Mouse (Mus musculus) CH12.LX (cell line): Measurements from ENCODE around the gene Vmn1r25. TPM values are rescaled to one million over a fixed set of nuclear protein-coding genes. Genes with fewer than 3 reads are reported as not detected.
"Not testable (repeated sequence)": the region's sequence is repeated elsewhere in the genome, so short reads cannot be mapped to it uniquely, and the experiment has no call there.

Experiments
- DNase-seq: peaks from one replicate; pipeline ENCODE4 v3.0.0-alpha.2; 2013; ENCODE audit errors: extremely low read depth
- H3K27ac ChIP-seq: 2 replicates; pipeline ENCODE4 v1.5.1; 2012; ENCODE audit warnings: low read depth, mild to moderate bottlenecking, control low read depth, moderate library complexity; ENCODE audit not compliant: insufficient read depth
- H3K27me3 ChIP-seq: replicated peaks from 2 replicates; pipeline ENCODE3; 2012; ENCODE audit warnings: inconsistent platforms
- H3K36me3 ChIP-seq, 2 experiments: replicated peaks in 1 of 2; 2 replicates each; pipeline versions ENCODE3 to v1.6.1; 2012; ENCODE audit warnings: inconsistent platforms in 1 of 2, low read length in 1 of 2, mild to moderate bottlenecking in 1 of 2, mixed read lengths in 1 of 2, moderate library complexity in 1 of 2; ENCODE audit not compliant: control insufficient read depth in 1 of 2, insufficient read depth in 1 of 2
- H3K4me1 ChIP-seq, 2 experiments: 2 replicates each; pipeline ENCODE4 v1.6.1; 2012; ENCODE audit warnings: inconsistent platforms in 1 of 2, moderate library complexity in 1 of 2; ENCODE audit not compliant: insufficient read depth in 2 of 2, control insufficient read depth in 1 of 2
- H3K4me2 ChIP-seq: 2 replicates; pipeline ENCODE4 v1.6.1; 2012; ENCODE audit warnings: low read depth, mild to moderate bottlenecking, control low read depth; ENCODE audit not compliant: poor library complexity, insufficient read depth, severe bottlenecking
- H3K4me3 ChIP-seq, 3 experiments: fragments of 150-350 bp in 1 of 3; sonication (generic) in 1 of 3; replicated peaks in 1 of 3; 2 replicates each; pipeline versions ENCODE3 to v1.5.1; 2011 to 2012; ENCODE audit warnings: low read depth in 2 of 3, low read length in 2 of 3, mild to moderate bottlenecking in 2 of 3, moderate library complexity in 2 of 3, control low read depth in 1 of 3, improper control_type of control experiment in 1 of 3, inconsistent platforms in 1 of 3, mixed read lengths in 1 of 3; ENCODE audit not compliant: poor library complexity in 1 of 3
- H3K79me2 ChIP-seq: replicated peaks from 2 replicates; pipeline ENCODE4 v1.6.1; 2012; ENCODE audit warnings: mild to moderate bottlenecking, moderate library complexity; ENCODE audit not compliant: control insufficient read depth, poor library complexity, insufficient read depth, severe bottlenecking; ENCODE audit errors: extremely low read depth
- H3K9ac ChIP-seq: 2 replicates; pipeline ENCODE4 v1.6.1; 2012; ENCODE audit warnings: low read depth, mild to moderate bottlenecking, control low read depth, moderate library complexity; ENCODE audit not compliant: insufficient read depth
- H3K9me3 ChIP-seq: replicated peaks from 2 replicates; pipeline ENCODE3; 2012; ENCODE audit warnings: low read length, inconsistent platforms, mixed read lengths
- BHLHE40 ChIP-seq: IDR thresholded peaks from 2 replicates; pipeline ENCODE4 v1.6.1; 2011; ENCODE audit warnings: mild to moderate bottlenecking, low read depth, low read length, improper control_type of control experiment
- CTCF ChIP-seq, 2 experiments: IDR thresholded peaks in 1 of 2; conservative IDR thresholded peaks in 1 of 2; 2 replicates each; pipeline ENCODE4 v1.5.1; 2011 to 2012; ENCODE audit warnings: low read depth in 2 of 2, low read length in 2 of 2, improper control_type of control experiment in 1 of 2, inconsistent platforms in 1 of 2, mild to moderate bottlenecking in 1 of 2, moderate library complexity in 1 of 2
- E2F4 ChIP-seq: IDR thresholded peaks from 2 replicates; pipeline ENCODE4 v1.6.1; 2011; ENCODE audit warnings: low read depth, low read length, improper control_type of control experiment; ENCODE audit not compliant: insufficient replicate concordance
- HCFC1 ChIP-seq: IDR thresholded peaks from 2 replicates; pipeline ENCODE4 v1.6.1; 2012; ENCODE audit warnings: low read depth, mild to moderate bottlenecking, inconsistent platforms, low read length, improper control_type of control experiment
- IRF4 ChIP-seq: IDR thresholded peaks from 2 replicates; pipeline ENCODE4 v1.6.1; 2014; ENCODE audit warnings: low read depth, mild to moderate bottlenecking, inconsistent platforms, low read length, improper control_type of control experiment
- KAT2A ChIP-seq: IDR thresholded peaks from 2 replicates; pipeline ENCODE4 v1.6.1; 2012; ENCODE audit warnings: low read length, improper control_type of control experiment, inconsistent platforms; ENCODE audit not compliant: insufficient replicate concordance
- MAFK ChIP-seq: IDR thresholded peaks from 2 replicates; pipeline ENCODE4 v1.6.1; 2011; ENCODE audit warnings: low read length, improper control_type of control experiment; ENCODE audit not compliant: insufficient replicate concordance
- MAX ChIP-seq: IDR thresholded peaks from 2 replicates; pipeline ENCODE4 v1.6.1; 2011; ENCODE audit warnings: low read length, improper control_type of control experiment
- MAZ ChIP-seq: IDR thresholded peaks from 2 replicates; pipeline ENCODE4 v1.6.1; 2012; ENCODE audit warnings: low read depth, mild to moderate bottlenecking, inconsistent platforms, low read length, improper control_type of control experiment, moderate library complexity
- MXI1 ChIP-seq: IDR thresholded peaks from 2 replicates; pipeline ENCODE4 v1.6.1; 2011; ENCODE audit warnings: mild to moderate bottlenecking, low read depth, low read length, improper control_type of control experiment
- MYC ChIP-seq: IDR thresholded peaks from 2 replicates; pipeline ENCODE4 v1.6.1; 2011; ENCODE audit warnings: low read depth, mild to moderate bottlenecking, improper control_type of control experiment, low read length
- NRF1 ChIP-seq: IDR thresholded peaks from 2 replicates; pipeline ENCODE4 v1.6.1; 2014; ENCODE audit warnings: low read depth, mild to moderate bottlenecking, inconsistent platforms, low read length, improper control_type of control experiment, moderate library complexity
- PAX5 ChIP-seq: IDR thresholded peaks from 2 replicates; pipeline ENCODE4 v1.6.1; 2012; ENCODE audit warnings: low read length, inconsistent platforms, mixed read lengths
- POLR2A ChIP-seq: IDR thresholded peaks from 2 replicates; pipeline ENCODE4 v1.6.1; 2011; ENCODE audit warnings: low read depth, mild to moderate bottlenecking, improper control_type of control experiment, low read length
- POLR2AphosphoS2 ChIP-seq: IDR thresholded peaks from 2 replicates; pipeline ENCODE4 v1.6.1; 2011; ENCODE audit warnings: low read depth, low read length, improper control_type of control experiment
- SIN3A ChIP-seq: IDR thresholded peaks from 2 replicates; pipeline ENCODE4 v1.6.1; 2012; ENCODE audit warnings: low read length, improper control_type of control experiment, inconsistent platforms
- SMC3 ChIP-seq: IDR thresholded peaks from 2 replicates; pipeline ENCODE4 v1.6.1; 2011; ENCODE audit warnings: low read depth, low read length, improper control_type of control experiment
- ZC3H11A ChIP-seq: IDR thresholded peaks from 2 replicates; pipeline ENCODE4 v1.6.1; 2012; ENCODE audit warnings: low read depth, mild to moderate bottlenecking, inconsistent platforms, low read length, improper control_type of control experiment
- ZNF384 ChIP-seq: IDR thresholded peaks from 2 replicates; pipeline ENCODE4 v1.6.1; 2012; ENCODE audit warnings: low read depth, low read length, improper control_type of control experiment, inconsistent platforms
- dilution Hi-C: fragments of 300-500 bp; cut with MboI; formaldehyde crosslinking; loops from 2 replicates; pipeline ENCODE4 v1.14.3; 2020; ENCODE audit warnings: low sequenced_read_pairs; ENCODE audit not compliant: extremely low pct_unique_long_range_greater_than_20kb, extremely low pct_ligation_motif_present
- in situ Hi-C: fragments of 300-500 bp; cut with MboI; formaldehyde crosslinking; loops from 3 replicates; pipeline ENCODE4 v1.14.3; 2019; ENCODE audit warnings: low sequenced_read_pairs, low pct_ligation_motif_present, low pct_unique_long_range_greater_than_20kb, mixed read lengths
- polyA plus RNA-seq: library from polyadenylated mRNA; unstranded; fragments of >175 nt; gene quantifications from 2 replicates; pipeline ENCODE4 v1.2.1, GENCODE M21; 2012; ENCODE audit warnings: low read depth; ENCODE audit not compliant: insufficient read length
- total RNA-seq, 2 experiments: library from RNA; depleted of rRNA; stranded (reverse); fragments of 300-350 nt in 1 of 2; fragments of >200 nt in 1 of 2; gene quantifications; 2 replicates each; pipeline ENCODE4 v1.2.3; 2012 to 2014

The Vmn1r25 gene
- total RNA-seq (2012; rRNA removed) = not detected in 2 replicates
- total RNA-seq (2014; rRNA removed) = not detected in 2 replicates
- polyA plus RNA-seq = not detected in 2 replicates

DNA sequence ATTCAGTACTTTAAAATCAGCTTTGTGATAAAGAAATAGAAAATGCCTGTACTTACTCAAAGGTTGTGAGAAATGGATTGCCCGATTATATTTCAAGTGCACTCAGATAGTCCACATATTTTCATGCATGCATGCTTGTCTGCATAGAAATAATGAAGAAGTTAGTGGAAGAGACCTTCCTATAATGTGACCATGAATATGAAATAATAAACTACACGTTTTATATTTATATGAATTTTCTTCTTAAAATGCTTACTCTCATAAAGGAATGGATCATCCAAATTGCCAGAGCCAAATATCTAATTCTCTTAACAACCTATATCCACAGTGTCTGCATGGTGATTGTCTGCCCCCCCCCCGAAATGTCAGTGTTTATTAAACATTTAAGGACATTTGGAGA, at the start of gene Vmn1r25:
Gene Vmn1r25, minus strand, starts transcription at position 101 of the 400 bp plus-strand sequence.
- in situ Hi-C loops (no loop called here), dilution Hi-C loops (no loop called here)
- TF ChIP-seq CTCF (conservative IDR thresholded peaks at IDR 0.05 in 1 of 2, IDR thresholded peaks at IDR 0.05 in 1 of 2; ENCODE audit: low read depth in 2 of 2, low read length in 2 of 2) (no peak), MAZ (no peak), ZC3H11A (no peak), MYC (no peak), MAX (no peak), SMC3 (no peak), NRF1 (no peak), SIN3A (no peak), KAT2A (no peak), BHLHE40 (no peak)
- H3K4me1 ChIP-seq = no peaks in the 10 kb centered on the region
- no peak within 1 kb of the TSS for H3K4me2 ChIP-seq
- H3K9ac ChIP-seq = no peak within 1 kb of the TSS
- H3K79me2 ChIP-seq = no peaks in the 10 kb centered on the region
- no peaks in the 10 kb centered on the region for H3K36me3 ChIP-seq
- no peaks in the 10 kb centered on the region for H3K9me3 ChIP-seq
- no peak within 1 kb of the TSS for H3K4me3 ChIP-seq
- no peak for DNase-seq
- no peak within 1 kb of the TSS for H3K27ac ChIP-seq
- no peaks in the 10 kb centered on the region for H3K27me3 ChIP-seq

GRCm38 (mm10) chr6:58017478-58017877, 36.9 kb upstream of the Vmn1r25 start:
- H3K4me2 ChIP-seq, DNase-seq, dilution Hi-C loops, H3K9me3 ChIP-seq, H3K4me1 ChIP-seq, H3K36me3 ChIP-seq, H3K27ac ChIP-seq, H3K4me3 ChIP-seq, H3K9ac ChIP-seq, H3K27me3 ChIP-seq, H3K79me2 ChIP-seq, in situ Hi-C loops: not testable (repeated sequence)

GRCm38 (mm10) chr6:58015059-58015458, 34.4 kb upstream of the Vmn1r25 start, which contains the start of gene Vmn1r26:
TSS of gene Vmn1r26 (minus strand) at chr6:58015159.
- Histone ChIP-seq H3K9ac (no peak within 1 kb of the TSS), H3K4me1 (no peaks in the 10 kb centered on the region), H3K36me3 (no peaks in the 10 kb centered on the region), H3K4me3 (no peak within 1 kb of the TSS), H3K27me3 (no peaks in the 10 kb centered on the region), H3K79me2 (no peaks in the 10 kb centered on the region), H3K4me2 (no peak within 1 kb of the TSS), H3K27ac (no peak within 1 kb of the TSS), H3K9me3 (no peaks in the 10 kb centered on the region)
- no peak for DNase-seq
- in situ Hi-C loops = no loop called here
- dilution Hi-C loops = no loop called here
- TF ChIP-seq BHLHE40 (no peak), SMC3 (no peak), PAX5 (no peak), CTCF (conservative IDR thresholded peaks at IDR 0.05 in 1 of 2, IDR thresholded peaks at IDR 0.05 in 1 of 2; ENCODE audit: low read depth in 2 of 2, low read length in 2 of 2) (no peak), POLR2A (no peak), MAFK (no peak), POLR2AphosphoS2 (no peak), ZNF384 (no peak), MXI1 (no peak), HCFC1 (no peak), IRF4 (no peak), SIN3A (no peak), E2F4 (no peak), KAT2A (no peak)

DNA sequence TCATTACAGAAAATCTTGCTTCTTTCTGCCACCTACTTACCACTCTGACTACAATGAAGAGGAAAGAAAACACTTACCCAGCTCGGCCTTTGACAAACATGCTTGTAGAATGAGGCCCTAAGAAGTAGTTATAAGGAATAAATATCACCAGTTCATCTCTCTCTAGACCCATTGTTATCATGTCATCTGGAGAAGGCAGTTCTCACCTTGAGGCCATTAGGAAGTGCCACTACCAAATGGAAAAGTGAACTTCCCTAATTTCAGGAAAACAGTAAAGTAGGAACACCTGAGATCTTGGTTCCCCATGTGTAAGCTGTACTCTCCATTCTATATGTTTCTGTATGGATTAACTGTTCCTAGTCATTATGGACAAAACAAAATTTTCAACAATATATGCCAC, 19.2 kb downstream of the Vmn1r25 start, which contains the start of gene Vmn1r24:
Gene Vmn1r24, minus strand, starts transcription at position 101 of the 400 bp plus-strand sequence.
- dilution Hi-C loops, H3K9ac ChIP-seq, H3K27me3 ChIP-seq, H3K9me3 ChIP-seq, H3K27ac ChIP-seq, in situ Hi-C loops, H3K36me3 ChIP-seq, H3K4me3 ChIP-seq, H3K79me2 ChIP-seq, DNase-seq, H3K4me2 ChIP-seq, H3K4me1 ChIP-seq: not testable (repeated sequence)
